Mouse (Mus musculus) left cerebral cortex, adult 11 months (tissue): ENCODE data around the gene Shank2.

ENCODE experiments used
- DNase-seq: peaks from one replicate; pipeline ENCODE4 v3.0.0; 2022; ENCODE audit warnings: low spot score

Shank2 gene

GRCm38 (mm10) chr7:144001628-144002027 lies at the start of gene Shank2:
Gene Shank2 (plus strand): TSS chr7:144001928.
- no peak for DNase-seq

GRCm38 (mm10) chr7:143952130-143952529 lies 49.6 kb upstream of the Shank2 start:
- DNase-seq, result no peak

GRCm38 (mm10) chr7:143956575-143957295 lies 45.0 kb upstream of the Shank2 start:
- DNase-seq, result no peak

GRCm38 (mm10) chr7:143958030-143958565 lies 43.6 kb upstream of the Shank2 start:
- no peak for DNase-seq

- DNase-seq, result no peak
Observed at GRCm38 (mm10) chr7:143963813-143964212, 37.9 kb upstream of the Shank2 start.

DNA sequence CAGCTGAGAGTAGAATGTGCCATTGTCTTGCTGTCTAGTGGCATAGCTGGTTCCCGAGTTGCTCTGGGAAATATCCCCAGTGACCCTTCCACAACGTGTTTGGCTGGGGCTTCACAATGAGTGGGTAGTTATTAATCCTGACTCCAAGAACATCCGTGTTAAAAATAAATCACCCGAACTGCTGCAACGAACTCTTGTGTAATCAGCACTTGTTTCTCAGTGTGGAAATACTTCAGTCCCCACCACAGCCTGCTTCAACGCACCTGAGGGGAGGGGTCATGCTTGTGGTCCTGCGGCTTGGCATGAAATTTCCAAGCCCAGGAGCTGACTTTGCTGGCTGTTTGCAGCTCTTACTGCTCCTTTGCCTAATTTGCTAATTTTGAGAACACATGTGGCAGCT lies 35.1 kb upstream of the Shank2 start:
- DNase-seq, result no peak

DNA sequence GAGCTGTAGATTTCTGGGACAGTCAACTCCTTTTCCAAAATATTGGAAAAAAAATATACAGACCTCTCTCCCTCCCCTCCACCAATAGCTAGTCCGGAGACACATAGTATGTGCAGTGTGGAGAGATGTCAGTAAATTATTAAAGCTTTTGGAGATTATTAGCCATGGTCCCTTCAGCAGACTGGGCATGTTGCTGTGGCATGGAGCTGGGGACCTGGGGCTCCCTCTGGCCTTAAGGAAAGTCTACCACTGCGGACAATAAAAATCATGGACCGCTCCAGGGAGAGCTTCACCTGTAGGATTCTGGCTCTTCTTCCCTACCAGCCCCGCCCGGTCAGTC lies 24.3 kb upstream of the Shank2 start:
- no peak for DNase-seq

- no peak for DNase-seq
Observed at GRCm38 (mm10) chr7:143977831-143978682, 23.7 kb upstream of the Shank2 start.

- peak; percentile 7 for DNase-seq
Observed at GRCm38 (mm10) chr7:143978741-143979371, 22.9 kb upstream of the Shank2 start.

DNA sequence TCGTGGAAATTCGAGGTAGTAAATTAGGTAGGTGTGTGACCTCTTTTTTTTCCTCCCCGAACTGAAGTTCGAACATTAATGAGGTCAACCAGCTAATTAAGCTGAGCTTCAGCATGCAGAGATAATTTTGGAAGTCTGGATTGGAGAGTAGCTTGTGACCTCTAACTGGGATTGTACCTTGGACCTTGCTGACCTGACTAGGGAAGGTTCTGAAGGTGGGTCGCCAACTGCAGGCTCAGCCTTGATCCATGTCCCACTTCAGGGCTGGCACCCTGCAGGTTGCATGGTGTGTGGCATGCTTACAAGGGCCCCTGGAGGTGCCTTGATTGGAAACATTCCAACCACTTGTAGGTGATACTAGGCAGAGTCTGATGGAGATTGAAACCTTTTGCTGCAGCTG lies 21.7 kb upstream of the Shank2 start:
- DNase-seq, result no peak

GRCm38 (mm10) chr7:143986281-143986680 lies 15.4 kb upstream of the Shank2 start:
- no peak for DNase-seq

DNA sequence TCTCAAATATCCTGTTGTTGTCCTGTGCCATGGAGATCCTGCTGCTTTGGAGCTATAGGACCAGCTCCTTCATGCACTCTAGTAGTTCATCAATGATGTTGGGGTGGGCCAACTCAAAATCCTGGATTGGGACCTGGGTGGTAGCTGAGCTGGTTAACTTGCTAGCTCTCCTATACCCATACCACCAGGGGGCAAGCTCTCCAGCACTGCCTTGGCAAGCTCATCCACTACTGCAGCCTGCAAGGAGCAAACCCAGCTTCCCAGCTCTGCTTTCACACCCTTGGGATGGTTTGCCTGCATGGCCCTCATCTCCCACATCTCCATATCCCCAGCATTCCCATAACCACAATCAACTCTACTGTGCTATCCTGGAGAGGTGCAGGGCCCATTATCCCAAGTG lies 10.6 kb upstream of the Shank2 start:
- DNase-seq, result no peak

- no peak for DNase-seq
Observed at GRCm38 (mm10) chr7:143999073-143999472, 2.7 kb upstream of the Shank2 start.

DNA sequence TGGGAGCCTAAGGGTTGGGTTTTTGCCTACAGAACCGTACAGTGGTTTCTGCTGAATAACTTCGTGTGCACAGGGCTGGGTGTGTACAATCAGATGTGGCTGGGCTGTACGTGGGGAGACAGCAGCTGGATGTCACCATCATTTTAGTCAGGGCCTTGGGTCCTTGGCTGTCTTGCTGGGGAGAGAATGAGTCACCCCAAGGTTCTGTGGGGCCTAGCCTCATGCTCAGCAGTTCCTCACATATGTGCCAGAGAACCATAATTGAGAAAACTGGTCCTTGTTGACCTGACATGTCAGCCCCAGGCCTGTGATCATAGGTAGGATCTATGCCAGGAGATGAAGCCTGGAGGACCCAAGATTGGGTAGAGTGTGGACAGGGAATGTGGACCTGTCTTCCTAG lies 1.7 kb downstream of the Shank2 start:
- no peak for DNase-seq

- DNase-seq, result no peak
Observed at GRCm38 (mm10) chr7:144008079-144008478, 6.4 kb downstream of the Shank2 start.

- no peak for DNase-seq
Observed at GRCm38 (mm10) chr7:144008985-144009384, 7.3 kb downstream of the Shank2 start.

- DNase-seq, result no peak
Observed at GRCm38 (mm10) chr7:144014485-144014884, 12.8 kb downstream of the Shank2 start.

DNA sequence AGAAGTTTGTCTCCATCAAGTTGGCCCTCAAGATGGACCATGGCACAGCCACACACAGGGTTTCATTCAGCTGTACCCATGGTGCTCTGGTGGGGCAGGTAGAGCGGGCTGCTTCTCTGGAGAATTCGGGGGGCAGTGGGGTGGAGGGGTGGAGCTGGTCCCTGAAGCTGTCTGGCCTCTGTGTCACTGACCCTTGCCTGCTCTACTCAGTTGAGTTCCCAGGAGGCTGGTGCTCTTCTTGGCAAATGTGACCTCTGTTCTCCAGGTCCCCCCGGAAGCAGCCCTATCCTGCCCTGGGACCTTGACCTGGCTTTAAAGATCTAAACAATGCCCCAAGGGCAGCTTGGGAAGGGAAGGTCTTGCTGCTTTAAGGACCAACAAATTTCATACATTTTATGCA lies 20.1 kb downstream of the Shank2 start:
- no peak for DNase-seq

DNA sequence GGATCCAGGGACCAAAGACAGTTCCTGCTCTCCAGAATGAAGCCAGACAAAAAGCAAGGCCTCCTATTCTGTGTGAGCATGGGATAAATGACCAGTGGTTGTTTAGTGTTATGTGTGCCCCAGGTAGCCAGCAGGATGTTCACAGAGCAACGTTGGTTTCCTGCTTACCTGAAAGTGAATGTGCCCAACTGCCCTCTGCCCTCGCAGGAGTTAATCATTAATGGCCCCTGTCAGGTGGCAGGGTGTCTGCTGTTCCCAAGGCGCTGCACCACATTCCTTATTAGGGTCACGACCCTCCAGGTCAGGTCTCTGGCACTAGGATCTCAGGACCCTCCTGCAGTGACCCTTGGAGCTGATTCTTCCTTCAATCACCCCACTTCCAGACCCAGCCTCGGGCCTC lies 21.0 kb downstream of the Shank2 start:
- DNase-seq, result no peak

DNA sequence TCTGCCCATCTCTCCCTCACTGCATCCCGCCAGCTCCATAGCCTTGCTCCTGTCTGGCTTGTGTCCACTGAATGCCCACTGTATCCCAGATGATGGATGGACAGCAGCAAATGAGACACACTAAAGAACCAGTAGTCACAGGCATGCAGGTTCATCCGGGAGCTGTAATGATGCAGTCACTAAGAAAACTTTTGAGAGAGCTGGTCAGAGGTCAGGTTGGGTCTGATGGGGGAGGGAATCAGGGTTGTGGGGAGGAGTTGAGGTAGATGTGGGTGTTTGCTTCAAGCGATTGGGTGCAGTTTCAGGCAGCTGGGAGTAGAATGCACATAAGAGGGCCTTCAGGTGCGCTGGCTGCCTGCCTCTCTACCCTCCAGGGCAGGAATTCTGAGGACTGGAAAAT lies 21.8 kb downstream of the Shank2 start:
- no peak for DNase-seq

DNA sequence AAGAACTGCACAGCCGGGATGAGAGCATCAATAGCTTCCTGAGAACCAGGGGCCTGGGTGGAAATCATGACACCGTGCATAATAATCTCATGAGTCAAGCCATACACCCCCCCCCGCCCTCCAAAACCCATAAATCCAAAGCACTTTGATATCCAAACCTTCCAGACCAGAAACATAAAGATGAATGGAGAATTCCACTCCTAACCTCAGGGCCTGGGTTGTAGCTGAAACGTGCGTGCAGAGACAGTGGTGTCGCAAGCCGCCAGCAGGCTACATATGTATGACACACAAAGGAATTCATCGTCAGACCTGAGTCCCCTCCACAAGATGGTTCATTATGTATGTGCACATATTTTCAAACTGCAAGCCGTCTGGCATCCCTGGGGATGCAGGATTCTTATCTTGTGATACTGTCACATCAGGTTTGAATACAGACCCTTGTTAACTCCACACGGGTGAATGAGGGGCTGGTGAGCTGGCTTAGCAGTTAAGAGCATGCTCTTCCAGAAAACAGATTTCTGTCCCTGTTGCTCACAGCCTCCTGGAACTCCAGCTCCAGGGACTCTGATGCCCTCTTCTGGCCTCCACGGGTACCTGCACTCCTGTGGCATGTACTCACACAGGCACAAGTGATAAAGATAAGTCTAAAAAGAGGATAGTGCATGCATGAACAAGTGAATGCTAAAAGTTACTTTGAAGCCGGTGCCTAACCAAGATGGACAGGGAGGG lies 24.5 kb downstream of the Shank2 start:
- no peak for DNase-seq

GRCm38 (mm10) chr7:144029246-144029645 lies 27.5 kb downstream of the Shank2 start:
- no peak for DNase-seq
